Mouse (Mus musculus) frontal cortex, postnatal 14 days (tissue): ENCODE measurements around the gene Myo6.

Source experiments
- DNase-seq, 2 experiments: peaks; one replicate each; pipeline ENCODE4 v3.0.0; 2022; ENCODE audit warnings: low spot score in 2 of 2

Gene Myo6

GRCm38 (mm10) chr9:80237184-80237799 lies 72.5 kb downstream of the Myo6 start:
- DNase-seq, result no peak

- DNase-seq, result no peak
These were observed 76.9 kb downstream of the Myo6 start for GRCm38 (mm10) chr9:80241719-80242118.

GRCm38 (mm10) chr9:80252146-80252545 lies 87.3 kb downstream of the Myo6 start:
- no peak for DNase-seq

GRCm38 (mm10) chr9:80253241-80253640 lies 88.4 kb downstream of the Myo6 start:
- DNase-seq, result no peak

- DNase-seq, result no peak
These were observed 91.7 kb downstream of the Myo6 start for GRCm38 (mm10) chr9:80256561-80256960.

- DNase-seq, result no peak
These were observed 93.6 kb downstream of the Myo6 start for GRCm38 (mm10) chr9:80258396-80258795.

- DNase-seq, result no peak
These were observed 96.1 kb downstream of the Myo6 start for GRCm38 (mm10) chr9:80260905-80261304.

GRCm38 (mm10) chr9:80262367-80263026 lies 97.7 kb downstream of the Myo6 start:
- no peak for DNase-seq

- no peak for DNase-seq
These were observed 101.3 kb downstream of the Myo6 start for GRCm38 (mm10) chr9:80266086-80266485.

GRCm38 (mm10) chr9:80266507-80266906 lies 101.7 kb downstream of the Myo6 start:
- DNase-seq, result no peak

- DNase-seq, result no peak
These were observed 104.8 kb downstream of the Myo6 start for GRCm38 (mm10) chr9:80269596-80269995.

GRCm38 (mm10) chr9:80272951-80273350 lies 108.1 kb downstream of the Myo6 start:
- no peak for DNase-seq

- no peak for DNase-seq
These were observed 110.4 kb downstream of the Myo6 start for GRCm38 (mm10) chr9:80275053-80275771.

GRCm38 (mm10) chr9:80275772-80276134 lies 110.9 kb downstream of the Myo6 start:
- DNase-seq, result no peak

GRCm38 (mm10) chr9:80277157-80277556 lies 112.3 kb downstream of the Myo6 start:
- no peak for DNase-seq

- no peak for DNase-seq
These were observed 112.9 kb downstream of the Myo6 start for GRCm38 (mm10) chr9:80277770-80278169.

- no peak for DNase-seq
These were observed 115.9 kb downstream of the Myo6 start for GRCm38 (mm10) chr9:80280724-80281123.

GRCm38 (mm10) chr9:80282426-80282825 lies 117.6 kb downstream of the Myo6 start:
- no peak for DNase-seq

- no peak for DNase-seq
These were observed 119.8 kb downstream of the Myo6 start for GRCm38 (mm10) chr9:80284539-80285174.

GRCm38 (mm10) chr9:80286845-80287244 lies 122.0 kb downstream of the Myo6 start:
- no peak for DNase-seq

- no peak for DNase-seq
These were observed 128.3 kb downstream of the Myo6 start for GRCm38 (mm10) chr9:80293056-80293584.

- DNase-seq, result no peak
These were observed 131.3 kb downstream of the Myo6 start for GRCm38 (mm10) chr9:80296086-80296485.
